Mouse (Mus musculus) liver, embryonic 11.5 days (tissue): Measurements from ENCODE around the gene Slc6a13. TPM values are rescaled to one million over a fixed set of nuclear protein-coding genes. Genes with fewer than 3 reads are reported as not detected.
A peak's percentile ranks its signal among the peaks of the same experiment; 100 is the strongest.

ENCODE experiments used
- ATAC-seq: fragments of 200-750 bp; cut with Nextera tagmentation; replicated peaks from 2 replicates; pipeline ENCODE4 v1.8.0; 2017; ENCODE audit warnings: moderate number of reproducible peaks, mild to moderate bottlenecking, moderate TSS enrichment, moderate library complexity; ENCODE audit not compliant: low FRiP score
- DNase-seq: peaks from one replicate; pipeline ENCODE4 v3.0.0-alpha.2; 2017; ENCODE audit warnings: low spot score
- H3K27ac ChIP-seq: fragments of 300-500 bp; sonication (generic); 2 replicates; pipeline ENCODE4 v1.5.1; 2014; ENCODE audit warnings: mild to moderate bottlenecking, low read depth, low read length, control low read depth
- H3K27me3 ChIP-seq: fragments of 300-500 bp; sonication (generic); replicated peaks from 2 replicates; pipeline ENCODE4 v1.6.1; 2014; ENCODE audit warnings: low read length, mixed read lengths; ENCODE audit not compliant: control insufficient read depth, insufficient read depth
- H3K36me3 ChIP-seq: fragments of 300-500 bp; sonication (generic); 2 replicates; pipeline ENCODE4 v1.6.1; 2014; ENCODE audit warnings: mild to moderate bottlenecking, low read length, moderate library complexity, mixed read lengths; ENCODE audit not compliant: control insufficient read depth, insufficient read depth
- H3K4me1 ChIP-seq: fragments of 300-500 bp; sonication (generic); replicated peaks from 2 replicates; pipeline ENCODE4 v1.6.1; 2014; ENCODE audit warnings: low read length, mixed read lengths; ENCODE audit not compliant: control insufficient read depth, insufficient read depth
- H3K4me2 ChIP-seq: fragments of 300-500 bp; sonication (generic); 2 replicates; pipeline ENCODE4 v1.6.1; 2014; ENCODE audit warnings: mild to moderate bottlenecking, control low read depth, moderate library complexity
- H3K4me3 ChIP-seq: fragments of 300-500 bp; sonication (generic); 2 replicates; pipeline ENCODE4 v1.5.1; 2014; ENCODE audit warnings: low read depth, low read length, control low read depth
- H3K9ac ChIP-seq: fragments of 300-500 bp; sonication (generic); 2 replicates; pipeline ENCODE4 v1.6.1; 2014; ENCODE audit warnings: low read depth, low read length, control low read depth
- H3K9me3 ChIP-seq: fragments of 300-500 bp; sonication (generic); 2 replicates; pipeline ENCODE4 v1.6.1; 2016; ENCODE audit warnings: low read length, inconsistent platforms, mixed read lengths; ENCODE audit not compliant: control insufficient read depth
- WGBS: fragments of 180-500 bp; shearing (Covaris S2); extraction: QIAGEN DNeasy Blood & Tissue Kit; methylation state at CpG from one replicate; pipeline ENCODE4 v1.1.7; 2014; 5-methylcytosine and 5-hydroxymethylcytosine counted together
- polyA plus RNA-seq: library from polyadenylated mRNA; unstranded; fragments of >200 nt; fragmentation: Nextera tagmentation; extraction: Ambion mirVana; gene quantifications from 2 replicates; pipeline ENCODE4 v1.2.1, GENCODE M21; 2014

The Slc6a13 gene
- polyA plus RNA-seq, 1 experiment from 2014 or later, result 17.6 TPM

- no peaks in the 10 kb centered on the region for H3K27me3 ChIP-seq
- no peaks in the 10 kb centered on the region for H3K9me3 ChIP-seq
- peak; percentile 87 for ATAC-seq
- H3K4me2 ChIP-seq, result peak overlapping the region; percentile 91
- peak; percentile 61 for DNase-seq
- peak overlapping the region; percentile 67 for H3K4me3 ChIP-seq
- whole genome bisulfite sequencing, result 8% methylated on average over 17 of the region's 17 CpGs
- no peaks in the 10 kb centered on the region for H3K36me3 ChIP-seq
- no peaks in the 10 kb centered on the region for H3K4me1 ChIP-seq
- H3K9ac ChIP-seq, result 0 out of 2 replicates have a peak overlapping the region, but pooled peaks have one; percentile 38
- H3K27ac ChIP-seq, result peak overlapping the region; percentile 48
These were observed 27.8 kb upstream of the Slc6a13 start for GRCm38 (mm10) chr6:121272075-121272800.

DNA sequence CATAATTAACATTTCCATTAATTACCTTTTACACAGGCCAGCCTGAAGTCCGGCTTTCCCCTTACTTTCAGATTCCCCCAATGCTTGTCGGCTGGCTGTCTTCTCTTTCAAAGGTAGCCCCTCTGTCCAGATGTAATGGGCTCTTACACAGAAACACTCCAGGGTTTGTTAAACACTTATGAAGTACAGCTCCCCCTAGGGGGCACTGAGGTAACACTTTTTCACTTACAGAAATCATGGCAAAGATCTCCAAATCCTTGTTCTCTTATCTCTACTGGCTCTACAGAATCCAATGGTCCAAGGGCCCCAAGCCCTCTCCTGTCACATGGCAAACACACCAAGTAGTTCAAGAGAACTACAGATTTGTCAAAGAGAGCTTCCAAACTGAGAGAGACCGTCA lies 25.7 kb upstream of the Slc6a13 start:
- no peak overlapping the region for H3K9ac ChIP-seq
- H3K4me2 ChIP-seq, result no peak overlapping the region
- H3K9me3 ChIP-seq, result no peaks in the 10 kb centered on the region
- H3K27ac ChIP-seq, result no peak overlapping the region
- no peak overlapping the region for H3K4me3 ChIP-seq
- no peaks in the 10 kb centered on the region for H3K36me3 ChIP-seq
- no peaks in the 10 kb centered on the region for H3K27me3 ChIP-seq
- H3K4me1 ChIP-seq, result no peaks in the 10 kb centered on the region
- WGBS, result 75% methylated on average over 3 of the region's 3 CpGs
- DNase-seq, result no peak
- ATAC-seq, result no peak

DNA sequence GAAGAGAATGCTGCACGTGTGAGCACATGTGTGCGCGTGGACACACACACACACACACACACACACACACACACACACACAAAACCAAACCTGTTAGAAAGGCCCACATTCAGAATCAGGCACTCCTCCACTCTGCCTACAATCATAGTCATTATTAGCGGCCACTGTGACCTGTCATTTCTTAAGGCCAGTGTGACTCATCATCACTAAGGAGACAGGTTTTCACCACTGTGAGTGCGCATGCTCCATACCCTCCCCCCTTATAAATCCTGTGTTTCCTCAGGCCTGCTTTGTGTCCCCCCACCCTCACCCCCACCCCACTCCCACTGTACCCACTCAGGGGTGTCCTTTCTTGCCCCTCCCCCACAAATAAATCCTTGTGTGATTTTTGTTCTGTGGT lies 15.9 kb upstream of the Slc6a13 start:
- Histone ChIP-seq H3K27me3 (no peaks in the 10 kb centered on the region), H3K4me1 (no peaks in the 10 kb centered on the region), H3K9ac (no peak overlapping the region), H3K27ac (no peak overlapping the region), H3K4me3 (no peak overlapping the region), H3K9me3 (no peaks in the 10 kb centered on the region), H3K4me2 (no peak overlapping the region), H3K36me3 (no peaks in the 10 kb centered on the region)
- no peak for ATAC-seq
- WGBS, result 90% methylated on average over 5 of the region's 5 CpGs
- no peak for DNase-seq

- no peaks in the 10 kb centered on the region for H3K36me3 ChIP-seq
- no peak overlapping the region for H3K27ac ChIP-seq
- no peak overlapping the region for H3K4me2 ChIP-seq
- DNase-seq (no peak), ATAC-seq (no peak)
- no peaks in the 10 kb centered on the region for H3K4me1 ChIP-seq
- WGBS, result 62% methylated on average over 7 of the region's 7 CpGs
- H3K27me3 ChIP-seq, result no peaks in the 10 kb centered on the region
- no peak overlapping the region for H3K4me3 ChIP-seq
- no peak overlapping the region for H3K9ac ChIP-seq
- no peaks in the 10 kb centered on the region for H3K9me3 ChIP-seq
These were observed 710 bp upstream of the Slc6a13 start for GRCm38 (mm10) chr6:121299317-121299716.

GRCm38 (mm10) chr6:121300504-121300903 lies 477 bp downstream of the Slc6a13 start:
- WGBS, result 46% methylated on average over 9 of the region's 9 CpGs
- H3K9me3 ChIP-seq, result no peaks in the 10 kb centered on the region
- peak overlapping the region; percentile 6; the same call in 1 of the 2 replicates for H3K27ac ChIP-seq
- H3K9ac ChIP-seq, result no peak overlapping the region
- no peaks in the 10 kb centered on the region for H3K36me3 ChIP-seq
- H3K27me3 ChIP-seq, result no peaks in the 10 kb centered on the region
- peak overlapping the region; percentile 46 for H3K4me2 ChIP-seq
- H3K4me3 ChIP-seq, result peak overlapping the region; percentile 23
- peak; percentile 71 for ATAC-seq
- DNase-seq, result no peak
- no peaks in the 10 kb centered on the region for H3K4me1 ChIP-seq

DNA sequence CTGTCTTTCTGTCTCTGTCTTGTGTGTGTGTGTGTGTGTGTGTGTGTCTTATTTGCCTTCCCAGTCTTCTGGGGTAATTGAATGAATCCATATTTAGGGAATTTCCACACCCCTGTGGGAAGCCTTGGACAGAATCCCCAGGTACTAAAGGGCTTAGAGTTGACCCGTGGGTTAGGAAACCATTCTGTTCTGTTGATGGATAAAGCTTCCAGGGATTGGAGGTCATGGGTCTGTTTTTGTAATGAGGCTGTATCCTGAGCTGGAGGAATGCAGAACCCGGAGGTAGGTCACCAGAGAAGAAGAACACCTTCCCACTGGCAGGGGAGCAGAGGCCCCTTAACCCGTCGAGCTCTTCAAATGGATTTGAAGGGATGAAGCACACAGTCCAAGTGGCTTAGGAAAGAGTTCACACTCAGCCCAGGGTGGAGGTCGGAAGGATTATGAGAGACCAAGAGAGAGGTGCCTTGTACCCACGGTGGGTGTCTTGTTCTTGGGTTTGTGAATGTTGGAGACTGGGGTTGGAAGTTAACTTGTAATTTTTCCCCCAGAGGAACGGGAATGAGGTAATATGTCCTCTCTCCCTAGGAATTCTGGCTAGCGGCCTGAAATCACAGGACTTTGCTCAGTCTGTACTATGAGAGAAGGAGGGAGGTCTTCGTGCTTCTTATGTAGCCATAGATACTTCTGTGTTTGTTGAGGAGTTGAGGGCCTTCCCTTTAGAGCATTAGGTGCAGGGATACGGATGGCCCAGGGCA lies 3.6 kb downstream of the Slc6a13 start:
- Histone ChIP-seq H3K4me2 (no peak overlapping the region), H3K36me3 (no peaks in the 10 kb centered on the region), H3K9ac (no peak overlapping the region), H3K4me3 (no peak overlapping the region), H3K4me1 (no peaks in the 10 kb centered on the region), H3K27me3 (no peaks in the 10 kb centered on the region), H3K27ac (no peak overlapping the region), H3K9me3 (no peaks in the 10 kb centered on the region)
- ATAC-seq, result no peak
- DNase-seq, result no peak
- 67% methylated on average over 10 of the region's 10 CpGs for WGBS

DNA sequence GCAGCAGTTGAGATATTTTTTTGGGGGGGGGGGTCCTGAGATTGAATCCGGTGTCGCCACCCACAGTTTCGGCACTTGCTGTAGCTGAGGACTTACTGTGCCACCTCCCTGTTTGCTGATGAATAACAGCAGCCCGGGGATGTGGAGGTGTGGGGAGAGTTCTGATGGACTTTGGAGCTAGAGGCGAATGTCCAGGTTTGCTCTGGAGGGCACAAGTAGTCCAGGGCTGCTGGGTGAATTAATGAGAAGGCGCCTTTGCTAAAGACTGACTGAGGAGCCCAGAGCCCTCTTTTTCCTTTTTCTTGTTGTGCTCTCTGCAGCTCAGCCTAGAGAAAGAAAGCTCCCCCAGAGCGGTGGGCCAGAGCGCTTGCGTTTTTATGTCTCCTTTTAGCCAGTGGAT lies 4.6 kb downstream of the Slc6a13 start:
- 67% methylated on average over 9 of the region's 9 CpGs for WGBS
- H3K4me1 ChIP-seq, result no peaks in the 10 kb centered on the region; the same call in 1 of the 2 replicates
- H3K27ac ChIP-seq, result no peak overlapping the region

DNA sequence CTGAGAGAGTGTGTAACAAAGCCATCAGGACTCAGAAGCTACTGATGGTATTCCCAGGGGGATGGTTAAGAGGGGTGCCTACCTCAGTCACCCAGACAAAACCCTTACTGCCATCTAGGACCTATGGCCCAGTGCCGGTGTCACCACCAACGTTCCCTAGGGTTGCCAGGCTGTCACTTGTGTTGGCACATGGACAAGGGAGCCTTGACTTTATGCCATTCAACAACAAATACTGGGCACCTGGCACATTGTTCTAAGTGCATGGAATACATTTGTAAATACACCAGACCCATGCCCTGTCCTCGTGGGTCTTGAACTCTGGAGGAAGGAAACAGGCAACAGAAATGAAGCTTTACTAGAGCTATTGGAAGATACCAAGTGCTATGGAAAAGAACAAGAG lies 5.5 kb downstream of the Slc6a13 start:
- H3K4me3 ChIP-seq, result no peak overlapping the region
- H3K27ac ChIP-seq, result no peak overlapping the region
- no peak overlapping the region for H3K4me2 ChIP-seq
- 79% methylated on average over 3 of the region's 3 CpGs for WGBS
- DNase-seq (no peak), ATAC-seq (no peak)
- no peaks in the 10 kb centered on the region; the same call in 1 of the 2 replicates for H3K4me1 ChIP-seq
- H3K36me3 ChIP-seq, result no peaks in the 10 kb centered on the region
- no peak overlapping the region for H3K9ac ChIP-seq
- H3K9me3 ChIP-seq, result no peaks in the 10 kb centered on the region
- H3K27me3 ChIP-seq, result no peaks in the 10 kb centered on the region

More for the DNA sequence above, 4.6 kb downstream of the Slc6a13 start:
- no peak overlapping the region for H3K4me2 ChIP-seq
- no peak overlapping the region for H3K4me3 ChIP-seq
- H3K9me3 ChIP-seq, result no peaks in the 10 kb centered on the region
- DNase-seq, result no peak
- H3K36me3 ChIP-seq, result no peaks in the 10 kb centered on the region
- H3K27me3 ChIP-seq, result no peaks in the 10 kb centered on the region
- no peak for ATAC-seq
- no peak overlapping the region for H3K9ac ChIP-seq
